Mouse (Mus musculus): ENCODE data around the gene Zranb2. TPM values are rescaled to one million over a fixed set of nuclear protein-coding genes. Genes with fewer than 3 reads are reported as not detected.

Zranb2 gene
- polyA plus RNA-seq (2015; fragmentation: Nextera tagmentation; extraction: Ambion mirVana): 141 and 144 TPM in 2 replicates

DNA sequence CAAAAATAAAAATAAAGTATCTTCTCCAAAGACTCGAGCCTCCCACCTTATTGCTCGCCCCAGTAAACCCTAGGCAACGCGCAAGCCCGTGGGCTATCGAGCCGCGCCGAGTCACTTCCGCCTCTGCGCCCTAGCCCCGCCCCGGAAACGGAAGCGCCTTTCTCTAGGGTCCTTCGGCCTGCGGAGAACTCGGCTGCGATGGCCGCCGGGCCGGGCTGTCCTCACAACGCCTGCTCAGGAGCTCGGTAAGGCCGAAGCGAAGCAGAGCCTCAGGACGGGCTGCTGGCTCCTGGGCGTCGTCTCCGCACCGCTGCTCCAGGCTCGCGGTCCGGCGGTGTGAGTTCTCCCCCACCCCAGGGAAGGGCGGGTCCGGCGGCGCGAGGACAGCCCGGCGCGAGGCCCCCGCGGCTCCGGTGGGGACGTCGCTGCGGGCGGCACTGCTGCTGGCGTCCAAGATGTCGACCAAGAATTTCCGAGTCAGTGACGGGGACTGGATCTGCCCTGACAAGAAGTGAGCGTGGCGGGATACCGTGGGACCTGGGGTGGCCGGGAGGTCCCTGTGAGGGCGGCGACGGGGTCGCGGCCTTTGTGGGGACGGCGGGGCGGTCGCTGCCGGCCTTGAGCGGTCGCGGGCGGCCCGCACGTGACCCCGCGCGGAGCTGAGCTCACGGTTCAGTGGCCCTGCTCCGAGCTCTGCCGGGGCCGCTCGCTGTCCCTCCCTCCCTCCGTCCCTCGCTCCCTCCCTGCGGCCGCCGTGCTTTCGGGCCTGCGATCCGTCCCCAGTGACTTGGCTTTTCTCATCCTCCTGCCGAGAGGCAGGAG, at the start of gene Zranb2:
TSS of gene Zranb2 (plus strand) at position 197 of the 822 bp plus-strand sequence.
- peak; percentile 98 for ATAC-seq
- Histone ChIP-seq H3K27ac (peak within 1 kb of the TSS; percentile 89), H3K9me3 (replicated peaks) (no peaks in the 10 kb centered on the region), H3K4me2 (peak within 1 kb of the TSS; percentile 70), H3K4me1 (peaks cover 15% of the 10 kb centered on the region), H3K4me3 (peak within 1 kb of the TSS; percentile 77), H3K9ac (peak within 1 kb of the TSS; percentile 87), H3K36me3 (ENCODE audit: poor library complexity, severe bottlenecking) (peaks cover 13% of the 10 kb centered on the region), H3K27me3 (peaks cover 38% of the 10 kb centered on the region)
- under 1% methylated on average over 85 of the region's 91 CpGs for WGBS

DNA sequence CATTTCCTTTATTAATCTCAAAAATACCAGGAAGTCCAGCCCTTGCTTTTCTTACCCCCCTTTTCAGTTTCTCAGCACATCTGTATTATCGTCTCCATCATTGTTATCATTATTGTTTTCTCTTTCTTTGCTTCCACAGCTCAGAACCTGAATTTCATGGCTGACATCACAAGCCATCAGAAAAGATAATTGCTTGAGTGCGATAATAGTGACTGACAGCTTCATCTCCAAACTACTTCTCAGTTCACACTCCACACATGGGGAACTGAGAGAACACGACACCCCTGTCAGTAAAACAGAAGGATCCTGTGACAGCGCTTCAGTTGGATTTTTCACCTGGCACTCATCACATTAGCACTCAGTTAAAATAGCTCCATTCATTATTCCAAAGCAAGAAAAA, 41.9 kb upstream of the Zranb2 start:
- no peaks in the 10 kb centered on the region for H3K4me1 ChIP-seq
- ATAC-seq: peak; percentile 53; the same call in 1 of the 2 replicates
- no peaks in the 10 kb centered on the region for H3K36me3 ChIP-seq (ENCODE audit: poor library complexity, severe bottlenecking)
- 53% methylated on average over 4 of the region's 4 CpGs for WGBS
- no peaks in the 10 kb centered on the region for H3K27me3 ChIP-seq
- no peak overlapping the region for H3K4me3 ChIP-seq
- H3K4me2 ChIP-seq: no peak overlapping the region
- H3K27ac ChIP-seq: no peak overlapping the region
- H3K9me3 ChIP-seq (replicated peaks): no peaks in the 10 kb centered on the region
- no peak overlapping the region for H3K9ac ChIP-seq

DNA sequence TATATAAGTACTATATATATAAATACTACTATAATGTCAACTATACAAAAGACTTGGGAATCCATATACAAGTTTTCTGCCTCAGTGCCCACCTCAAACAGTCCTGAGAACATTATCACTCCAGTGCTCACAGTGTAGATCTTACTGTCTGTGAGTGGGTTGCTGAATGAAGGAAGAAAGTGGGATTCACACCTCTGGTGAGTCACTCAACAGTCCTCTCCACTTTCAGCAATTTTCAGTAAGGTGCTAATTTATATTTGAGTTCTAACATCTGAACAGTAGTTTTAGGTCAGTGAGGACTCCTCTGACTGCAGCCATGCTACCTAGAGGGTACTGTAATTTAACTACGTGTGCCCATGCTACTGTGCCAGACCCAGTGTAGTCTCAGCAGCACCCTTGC, 31.7 kb upstream of the Zranb2 start:
- Histone ChIP-seq H3K36me3 (ENCODE audit: poor library complexity, severe bottlenecking) (no peaks in the 10 kb centered on the region), H3K4me2 (no peak overlapping the region), H3K27me3 (no peaks in the 10 kb centered on the region), H3K4me3 (no peak overlapping the region), H3K9me3 (replicated peaks) (no peaks in the 10 kb centered on the region), H3K9ac (no peak overlapping the region), H3K27ac (no peak overlapping the region), H3K4me1 (no peaks in the 10 kb centered on the region)
- WGBS: 86% methylated on average over 1 of the region's 1 CpGs
- ATAC-seq: no peak

DNA sequence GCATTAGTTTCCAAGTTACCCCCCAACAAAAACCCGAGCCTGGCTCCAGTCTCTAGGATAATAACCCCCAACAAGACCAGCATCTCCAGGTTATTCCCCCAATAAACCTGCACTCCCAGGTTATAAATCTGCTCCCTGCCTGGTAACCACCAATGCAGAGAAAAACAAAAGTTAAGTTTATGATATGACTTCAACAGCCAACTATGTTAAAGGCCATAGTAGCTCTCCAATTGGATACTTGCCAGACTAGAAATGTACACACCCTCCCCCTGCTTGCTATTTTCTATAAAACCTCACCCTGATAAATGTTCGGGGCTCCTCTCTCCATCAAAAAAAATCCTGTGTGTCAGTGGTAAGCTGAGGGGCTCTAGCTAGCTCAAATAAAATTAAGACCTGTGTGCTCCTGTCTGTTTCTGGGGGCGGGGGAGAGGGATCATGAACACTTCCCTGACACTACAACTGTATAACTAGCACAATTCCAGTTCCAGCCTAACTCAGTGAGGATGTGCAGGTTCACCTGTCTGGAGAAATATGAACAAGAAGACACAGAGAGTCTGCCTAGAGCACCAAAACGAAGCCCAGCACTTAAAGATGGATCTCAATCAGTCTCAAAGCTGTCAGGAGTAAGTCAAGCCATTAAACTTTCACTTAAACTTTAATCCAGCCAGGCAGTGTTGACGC, 19.7 kb upstream of the Zranb2 start:
- H3K36me3 ChIP-seq (ENCODE audit: poor library complexity, severe bottlenecking): no peaks in the 10 kb centered on the region
- H3K27me3 ChIP-seq: no peaks in the 10 kb centered on the region
- no peak overlapping the region for H3K9ac ChIP-seq
- no peak for ATAC-seq
- 0 out of 2 replicates have a peak, but pooled peaks cover 5% of the 10 kb centered on the region for H3K4me1 ChIP-seq
- H3K27ac ChIP-seq: no peak overlapping the region
- 76% methylated on average over 5 of the region's 5 CpGs for WGBS
- H3K4me3 ChIP-seq: no peak overlapping the region
- no peaks in the 10 kb centered on the region for H3K9me3 ChIP-seq (replicated peaks)
- no peak overlapping the region for H3K4me2 ChIP-seq

DNA sequence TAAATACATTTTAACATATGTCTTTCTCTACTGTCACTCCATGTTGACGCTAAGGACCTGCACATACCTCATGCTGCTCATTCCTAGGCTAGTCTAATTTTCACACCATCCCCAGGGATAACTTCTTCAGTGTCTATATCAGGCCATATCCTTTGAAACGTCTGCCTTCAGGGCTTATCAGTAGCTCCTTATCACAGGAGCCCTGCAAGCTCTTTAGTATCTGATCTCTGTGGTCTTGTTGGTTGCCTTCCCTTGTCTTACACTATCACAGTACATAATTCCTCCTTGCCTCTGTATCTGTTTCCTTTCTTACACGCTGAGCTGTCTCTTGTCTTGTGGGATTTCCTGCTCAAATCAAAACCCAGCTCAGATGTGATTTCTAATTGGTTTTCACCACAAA, 17.5 kb upstream of the Zranb2 start:
- Histone ChIP-seq H3K27ac (no peak overlapping the region), H3K4me3 (no peak overlapping the region), H3K4me1 (0 out of 2 replicates have a peak, but pooled peaks cover 5% of the 10 kb centered on the region), H3K27me3 (no peaks in the 10 kb centered on the region), H3K9ac (no peak overlapping the region), H3K36me3 (ENCODE audit: poor library complexity, severe bottlenecking) (no peaks in the 10 kb centered on the region), H3K9me3 (replicated peaks) (no peaks in the 10 kb centered on the region), H3K4me2 (no peak overlapping the region)
- no peak for ATAC-seq
- 70% methylated on average over 3 of the region's 3 CpGs for WGBS

DNA sequence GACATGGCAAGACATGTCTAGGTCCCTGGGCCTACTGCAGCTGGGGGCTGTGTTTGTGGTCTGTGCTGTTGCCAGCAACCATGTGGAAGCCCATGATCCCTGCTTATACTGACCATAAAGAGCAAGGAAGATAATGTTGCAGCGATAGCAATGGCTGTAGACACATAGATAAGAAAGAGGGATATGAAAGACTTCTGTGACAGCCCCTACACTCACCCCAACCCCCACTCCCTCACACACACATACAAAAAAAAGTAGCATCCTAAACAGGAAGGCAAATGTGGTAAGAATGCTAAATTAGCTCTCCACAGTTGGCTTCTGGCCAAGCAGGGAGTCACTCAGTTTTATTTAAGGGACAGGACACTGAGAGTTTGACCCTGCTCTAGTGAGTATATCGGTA, 16.0 kb upstream of the Zranb2 start:
- H3K36me3 ChIP-seq (ENCODE audit: poor library complexity, severe bottlenecking): no peaks in the 10 kb centered on the region
- H3K9me3 ChIP-seq (replicated peaks): no peaks in the 10 kb centered on the region
- H3K4me2 ChIP-seq: no peak overlapping the region
- 0 out of 2 replicates have a peak, but pooled peaks cover 5% of the 10 kb centered on the region for H3K4me1 ChIP-seq
- no peak overlapping the region for H3K4me3 ChIP-seq
- H3K9ac ChIP-seq: no peak overlapping the region
- 74% methylated on average over 2 of the region's 2 CpGs for WGBS
- H3K27ac ChIP-seq: no peak overlapping the region
- H3K27me3 ChIP-seq: peaks cover 3% of the 10 kb centered on the region; the same call in 1 of the 2 replicates
- no peak for ATAC-seq

DNA sequence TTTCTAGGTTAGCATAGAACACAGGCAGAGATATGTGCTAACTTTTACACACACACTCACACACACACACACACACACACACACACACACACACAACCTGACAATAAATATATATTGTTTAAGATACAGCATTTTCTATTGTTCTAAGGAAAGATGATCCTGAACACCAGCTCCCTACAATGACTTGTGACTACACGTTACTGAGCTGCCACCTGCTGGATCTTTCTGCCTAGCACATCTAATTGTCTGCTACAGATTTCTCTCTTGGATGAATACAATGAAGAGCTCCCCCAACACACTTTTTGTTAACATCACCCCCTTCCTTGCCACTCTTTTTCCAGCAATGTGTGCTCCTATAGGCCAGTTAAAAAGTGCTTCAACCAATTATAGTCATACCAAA, 13.5 kb upstream of the Zranb2 start:
- Histone ChIP-seq H3K9ac (no peak overlapping the region), H3K4me2 (no peak overlapping the region), H3K27me3 (peaks cover 18% of the 10 kb centered on the region), H3K36me3 (ENCODE audit: poor library complexity, severe bottlenecking) (no peaks in the 10 kb centered on the region), H3K4me1 (0 out of 2 replicates have a peak, but pooled peaks cover 5% of the 10 kb centered on the region), H3K27ac (no peak overlapping the region), H3K9me3 (replicated peaks) (no peaks in the 10 kb centered on the region), H3K4me3 (no peak overlapping the region)
- ATAC-seq: peak; percentile 66
- 5% methylated on average over 1 of the region's 1 CpGs for WGBS

DNA sequence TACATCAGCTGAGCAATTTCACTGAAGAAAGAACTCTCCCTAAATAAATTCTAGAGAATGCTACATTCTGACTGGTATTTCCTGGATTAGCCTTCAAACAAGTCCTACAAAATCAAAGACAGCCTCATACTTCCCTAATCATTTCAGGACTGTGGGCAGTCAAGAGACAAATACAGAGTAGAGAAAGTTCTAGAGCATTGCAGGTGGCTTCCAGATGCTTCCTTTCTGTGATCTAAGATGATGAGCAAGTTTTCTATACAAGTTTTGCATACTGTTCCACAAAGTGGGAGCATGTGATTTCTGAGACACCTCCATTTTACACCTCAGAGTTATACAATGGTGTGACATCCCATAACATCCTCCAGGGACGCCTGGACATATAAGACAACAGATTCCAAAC, 10.1 kb upstream of the Zranb2 start:
- Histone ChIP-seq H3K4me1 (no peaks in the 10 kb centered on the region), H3K4me2 (no peak overlapping the region), H3K27ac (no peak overlapping the region), H3K36me3 (ENCODE audit: poor library complexity, severe bottlenecking) (no peaks in the 10 kb centered on the region), H3K4me3 (no peak overlapping the region), H3K9me3 (replicated peaks) (no peaks in the 10 kb centered on the region), H3K27me3 (peaks cover 27% of the 10 kb centered on the region), H3K9ac (no peak overlapping the region)
- 53% methylated on average over 1 of the region's 1 CpGs for WGBS
- no peak for ATAC-seq

DNA sequence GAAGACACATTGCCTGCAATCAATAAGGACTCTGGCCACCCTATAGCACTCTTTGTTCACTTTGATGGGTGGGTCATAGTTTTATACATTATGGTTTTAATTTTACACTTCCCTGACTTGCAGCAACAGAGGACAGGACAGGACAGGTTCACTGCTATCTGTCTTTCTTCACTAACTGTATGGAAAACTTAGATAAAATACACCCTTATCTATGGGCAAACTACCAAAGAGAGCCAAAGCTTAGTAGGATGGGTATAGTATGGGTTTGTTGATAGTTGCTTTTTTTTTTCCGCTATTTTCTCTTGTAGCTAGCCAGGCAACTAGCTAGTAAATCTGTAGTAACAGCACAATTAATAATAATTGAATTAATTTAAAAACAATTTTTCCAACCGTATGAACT, 2.4 kb upstream of the Zranb2 start:
- H3K27ac ChIP-seq: no peak overlapping the region
- H3K4me2 ChIP-seq: no peak overlapping the region
- 76% methylated on average over 2 of the region's 2 CpGs for WGBS
- H3K9ac ChIP-seq: no peak overlapping the region
- H3K36me3 ChIP-seq (ENCODE audit: poor library complexity, severe bottlenecking): no peaks in the 10 kb centered on the region
- H3K4me1 ChIP-seq: peaks cover 14% of the 10 kb centered on the region
- H3K9me3 ChIP-seq (replicated peaks): no peaks in the 10 kb centered on the region
- ATAC-seq: no peak
- no peak overlapping the region for H3K4me3 ChIP-seq
- H3K27me3 ChIP-seq: peaks cover 50% of the 10 kb centered on the region

DNA sequence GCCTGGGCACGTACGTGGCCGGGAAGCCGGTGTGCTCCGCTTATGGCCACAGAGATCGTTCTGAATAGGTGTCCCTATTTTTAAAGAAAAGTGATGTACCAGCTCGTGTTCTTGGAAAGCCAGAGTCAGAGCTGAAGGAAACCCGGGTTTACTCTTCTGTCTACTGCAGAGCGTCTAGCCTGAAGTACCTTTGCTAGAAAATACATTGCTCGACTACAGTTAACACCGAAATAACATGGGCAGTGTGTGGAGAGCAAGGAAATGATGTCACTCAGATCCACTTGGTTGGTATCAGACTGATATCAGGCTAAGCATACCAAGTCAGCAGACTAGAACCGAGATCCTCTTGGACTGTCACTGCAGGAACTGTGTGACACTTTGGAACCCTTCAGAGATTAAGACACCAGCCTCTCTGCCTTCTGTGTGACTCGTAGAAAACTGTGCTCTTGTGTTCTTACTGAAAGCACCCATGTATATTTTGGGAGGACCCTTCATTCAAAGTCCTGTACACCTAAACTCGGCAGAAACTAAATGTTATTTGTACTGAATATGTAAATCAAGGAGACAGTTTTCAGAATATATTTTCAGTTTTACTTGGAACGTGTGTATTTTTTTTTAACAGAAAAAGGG, 941 bp downstream of the Zranb2 start:
- H3K27ac ChIP-seq: peak overlapping the region; percentile 89
- no peaks in the 10 kb centered on the region for H3K9me3 ChIP-seq (replicated peaks)
- peak overlapping the region; percentile 87 for H3K9ac ChIP-seq
- peaks cover 31% of the 10 kb centered on the region for H3K27me3 ChIP-seq
- peak overlapping the region; percentile 77 for H3K4me3 ChIP-seq
- H3K4me2 ChIP-seq: peak overlapping the region; percentile 70
- ATAC-seq: peak; percentile 14
- H3K4me1 ChIP-seq: peaks cover 15% of the 10 kb centered on the region
- 3% methylated on average over 15 of the region's 15 CpGs for WGBS
- peaks cover 20% of the 10 kb centered on the region for H3K36me3 ChIP-seq (ENCODE audit: poor library complexity, severe bottlenecking)

DNA sequence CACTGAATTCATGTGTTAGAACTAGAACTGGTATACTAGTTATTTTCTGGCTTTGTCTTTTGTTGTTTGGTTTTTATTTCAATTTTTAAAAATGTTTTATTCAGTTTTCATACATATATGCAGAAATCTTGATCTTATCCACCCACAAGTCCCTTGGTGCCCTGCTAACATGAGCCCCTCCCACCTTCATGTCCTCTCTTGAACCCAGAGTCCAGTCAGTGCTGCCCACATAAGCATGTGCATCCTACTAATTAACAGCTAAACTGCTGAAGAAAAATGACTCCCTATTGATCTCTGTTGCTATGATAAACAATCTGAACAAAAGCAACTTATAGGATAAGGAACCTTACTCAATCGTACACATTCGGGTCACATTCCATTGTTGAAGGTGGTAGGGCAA, 15.4 kb downstream of the Zranb2 start:
- H3K9me3 ChIP-seq (replicated peaks): no peaks in the 10 kb centered on the region
- ATAC-seq: no peak
- H3K27me3 ChIP-seq: no peaks in the 10 kb centered on the region
- no peak overlapping the region for H3K9ac ChIP-seq
- H3K36me3 ChIP-seq (ENCODE audit: poor library complexity, severe bottlenecking): peaks cover 45% of the 10 kb centered on the region
- H3K4me3 ChIP-seq: no peak overlapping the region
- 96% methylated on average over 2 of the region's 2 CpGs for WGBS
- H3K4me1 ChIP-seq: no peaks in the 10 kb centered on the region
- no peak overlapping the region for H3K4me2 ChIP-seq
- no peak overlapping the region; the same call in 1 of the 2 replicates for H3K27ac ChIP-seq
